Mouse (Mus musculus) testis, postnatal 10 days (tissue): ENCODE measurements around the gene Hist1h2an.
"Not testable (repeated sequence)": the region's sequence is repeated elsewhere in the genome, so short reads cannot be mapped to it uniquely, and the experiment has no call there.

ENCODE experiments used
- DNase-seq: peaks from one replicate; pipeline ENCODE4 v3.0.0; 2021; ENCODE audit warnings: low spot score

The Hist1h2an gene

GRCm38 (mm10) chr13:21783255-21783617 is 3.8 kb downstream of the Hist1h2an start, which contains the start of gene Hist1h3i:
Hist1h3i (minus strand) TSS chr13:21783370.
- no peak for DNase-seq

DNA sequence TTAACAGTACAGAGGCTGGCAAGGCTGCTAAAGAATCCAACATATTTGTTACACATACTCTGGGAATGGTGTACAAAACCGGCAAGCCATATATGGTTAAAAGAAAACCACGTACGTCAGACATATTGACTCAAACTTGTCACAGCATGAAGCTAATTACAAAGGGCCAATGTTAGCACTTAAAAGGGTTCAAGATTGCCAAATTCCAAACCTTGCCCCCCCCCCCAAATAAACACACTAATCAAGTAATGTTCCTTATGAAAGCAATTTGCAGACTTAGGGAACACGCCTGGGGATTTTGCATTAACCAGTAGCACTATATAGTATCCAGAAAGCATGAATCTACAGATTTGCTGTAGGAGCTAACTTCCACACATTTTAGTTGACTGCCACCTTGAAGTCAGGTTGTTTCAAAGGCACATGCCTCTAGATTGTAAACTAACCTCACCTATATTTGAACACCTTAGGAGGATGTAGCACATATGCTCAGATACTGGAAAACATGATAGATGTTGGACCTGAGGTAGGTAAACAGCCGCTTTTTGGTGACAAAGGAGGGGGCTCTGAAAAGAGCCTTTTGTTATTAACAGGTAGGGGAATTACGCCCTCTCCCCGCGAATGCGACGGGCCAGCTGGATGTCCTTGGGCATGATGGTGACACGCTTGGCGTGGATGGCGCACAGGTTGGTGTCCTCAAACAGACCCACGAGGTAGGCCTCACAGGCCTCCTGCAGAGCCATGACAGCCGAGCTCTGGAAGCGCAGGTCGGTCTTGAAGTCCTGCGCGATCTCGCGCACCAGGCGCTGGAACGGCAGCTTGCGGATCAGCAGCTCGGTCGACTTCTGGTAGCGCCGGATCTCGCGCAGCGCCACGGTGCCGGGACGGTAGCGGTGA is 4.4 kb downstream of the Hist1h2an start:
- DNase-seq: not testable (repeated sequence)

- no peak for DNase-seq
Observed at GRCm38 (mm10) chr13:21781639-21782038, 5.4 kb downstream of the Hist1h2an start.

- DNase-seq: no peak
Observed at GRCm38 (mm10) chr13:21781021-21781555, 5.9 kb downstream of the Hist1h2an start.

- DNase-seq: peak; percentile 77
Observed at GRCm38 (mm10) chr13:21779767-21780731, 7.0 kb downstream of the Hist1h2an start, which contains the start of gene Hist1h1b. Hist1h1b (minus strand) TSS chr13:21780625.

DNA sequence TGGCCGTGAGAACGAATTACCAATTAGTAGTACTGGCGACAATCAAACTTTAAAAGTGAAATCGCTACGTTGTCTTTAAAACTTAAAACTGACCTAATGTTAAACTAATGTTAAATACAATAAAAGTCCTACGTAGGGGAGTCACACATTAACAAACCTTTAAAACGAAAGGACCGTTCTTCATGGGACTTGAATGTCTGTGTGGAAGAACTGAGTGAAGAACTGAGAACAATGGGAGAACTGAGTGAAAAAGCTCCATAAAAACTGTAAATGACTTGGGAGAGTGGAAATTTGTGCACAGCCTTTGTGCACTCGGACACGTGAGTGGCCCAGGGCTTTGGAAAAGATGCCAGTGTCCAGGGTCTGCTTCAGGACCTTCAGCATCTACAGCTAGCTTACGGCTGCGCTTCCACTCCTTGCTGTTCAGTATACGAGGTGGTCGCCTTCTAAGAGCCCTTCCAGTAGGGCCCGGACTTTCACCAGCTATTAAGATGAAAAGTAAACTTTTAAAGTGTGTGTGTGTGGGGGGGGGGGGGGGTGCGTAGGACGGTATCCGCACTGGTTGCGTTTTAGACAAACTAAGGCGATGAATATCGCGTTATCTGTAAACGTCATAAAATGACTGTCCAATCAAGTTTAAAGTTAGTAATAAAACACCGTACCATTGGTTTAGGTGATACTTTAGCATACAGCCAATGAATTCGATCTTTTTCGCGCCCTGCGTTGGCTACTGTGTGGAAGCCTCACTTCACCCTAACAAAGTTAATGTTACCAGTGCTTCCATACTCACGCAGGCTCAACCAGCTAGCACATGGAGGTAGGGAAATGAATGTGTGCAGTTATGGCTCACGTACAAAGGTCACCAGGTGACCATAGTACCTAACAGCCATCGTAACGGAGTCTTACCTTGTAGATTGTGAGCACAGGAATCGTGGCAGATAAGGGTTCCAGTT is 7.9 kb downstream of the Hist1h2an start:
- peak; percentile 72 for DNase-seq

GRCm38 (mm10) chr13:21755707-21756106 is 31.3 kb downstream of the Hist1h2an start:
- no peak for DNase-seq

- DNase-seq: not testable (repeated sequence)
Observed at GRCm38 (mm10) chr13:21754294-21755001, 32.6 kb downstream of the Hist1h2an start.

- DNase-seq: peak; percentile 55
Observed at GRCm38 (mm10) chr13:21753524-21754285, 33.3 kb downstream of the Hist1h2an start, which contains the start of the genes Hist1h2ak and Hist1h2bn. Hist1h2ak (minus strand) TSS chr13:21753827. Hist1h2bn (plus strand) TSS chr13:21754123.

DNA sequence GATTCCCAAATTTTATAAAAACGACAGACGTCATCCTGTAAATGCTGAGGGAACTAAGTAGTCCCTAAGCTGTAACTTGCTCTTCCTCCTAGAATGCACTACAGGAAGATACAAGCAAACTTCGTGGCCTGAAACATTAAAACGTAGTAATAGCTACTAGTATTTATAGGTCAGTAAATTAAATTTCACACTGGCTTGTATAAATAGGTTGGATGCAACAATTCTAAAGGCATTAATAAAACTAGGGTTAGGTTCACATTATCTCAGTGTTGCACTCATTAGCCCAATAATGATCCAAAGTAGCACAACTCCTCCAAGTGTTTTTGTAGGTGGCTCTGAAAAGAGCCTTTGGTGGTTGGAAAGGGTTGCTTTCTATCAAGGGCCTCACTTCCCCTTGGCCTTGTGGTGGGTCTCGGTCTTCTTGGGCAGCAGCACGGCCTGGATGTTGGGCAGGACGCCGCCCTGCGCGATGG is 33.9 kb downstream of the Hist1h2an start:
- no peak for DNase-seq

DNA sequence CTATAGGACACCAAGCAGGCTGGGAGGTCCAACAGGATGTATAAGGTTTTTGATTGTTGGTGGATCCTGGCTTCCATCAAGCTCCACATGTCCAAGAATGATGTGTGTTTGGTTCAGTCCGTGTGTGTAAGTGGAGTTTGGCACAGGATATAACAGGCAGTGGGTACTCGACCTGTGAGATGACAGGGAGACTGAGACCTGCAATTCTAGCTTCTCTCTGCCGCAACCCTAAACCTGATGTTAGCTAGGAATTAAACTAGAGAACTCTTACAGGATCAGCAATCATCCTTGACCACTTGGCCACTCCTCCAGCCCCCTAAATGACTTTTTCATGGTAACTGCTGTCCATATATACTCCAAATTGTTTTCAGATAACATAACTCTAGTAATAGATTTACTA is 34.7 kb downstream of the Hist1h2an start:
- DNase-seq: no peak

GRCm38 (mm10) chr13:21751827-21752226 is 35.2 kb downstream of the Hist1h2an start:
- no peak for DNase-seq

GRCm38 (mm10) chr13:21751417-21751816 is 35.6 kb downstream of the Hist1h2an start:
- DNase-seq: no peak

GRCm38 (mm10) chr13:21750159-21751017 is 36.6 kb downstream of the Hist1h2an start, which contains the start of gene Hist1h4k:
Hist1h4k (minus strand) TSS chr13:21750505.
- peak; percentile 92 for DNase-seq

DNA sequence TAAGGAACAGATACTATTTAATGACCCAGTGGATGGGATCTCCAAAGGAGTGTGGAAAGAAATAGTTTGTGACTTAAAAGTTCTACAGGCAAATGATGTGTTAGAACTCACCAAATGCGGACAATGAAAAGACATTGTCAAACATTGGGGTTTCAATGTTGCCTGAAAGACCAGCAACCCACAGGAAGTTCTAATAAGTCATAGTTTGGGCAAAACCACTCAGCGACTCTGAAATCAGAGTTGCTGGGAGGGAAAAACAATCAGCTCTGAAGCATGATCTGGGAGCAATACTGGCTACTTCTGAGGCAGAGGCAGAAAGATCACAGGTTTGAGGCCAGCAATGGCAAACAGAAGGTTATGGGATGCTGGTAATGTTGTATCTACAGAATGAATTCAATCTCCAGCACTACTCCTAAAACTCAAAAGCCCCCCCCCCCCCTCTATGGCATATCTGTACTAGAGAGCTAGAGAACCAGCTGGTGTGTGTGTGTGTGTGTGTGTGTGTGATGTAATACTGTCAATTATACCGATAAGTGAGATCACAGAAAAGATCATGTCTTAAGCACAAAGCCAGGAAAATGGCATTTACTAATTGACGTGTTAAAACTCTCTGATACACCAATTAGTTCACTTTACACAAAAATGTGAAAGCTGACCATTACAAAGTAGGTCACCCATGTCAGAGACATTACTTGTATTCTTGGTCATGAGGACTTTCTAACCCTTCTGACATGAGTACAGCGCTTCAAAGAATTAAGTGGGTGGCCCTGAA is 37.4 kb downstream of the Hist1h2an start:
- no peak for DNase-seq

DNA sequence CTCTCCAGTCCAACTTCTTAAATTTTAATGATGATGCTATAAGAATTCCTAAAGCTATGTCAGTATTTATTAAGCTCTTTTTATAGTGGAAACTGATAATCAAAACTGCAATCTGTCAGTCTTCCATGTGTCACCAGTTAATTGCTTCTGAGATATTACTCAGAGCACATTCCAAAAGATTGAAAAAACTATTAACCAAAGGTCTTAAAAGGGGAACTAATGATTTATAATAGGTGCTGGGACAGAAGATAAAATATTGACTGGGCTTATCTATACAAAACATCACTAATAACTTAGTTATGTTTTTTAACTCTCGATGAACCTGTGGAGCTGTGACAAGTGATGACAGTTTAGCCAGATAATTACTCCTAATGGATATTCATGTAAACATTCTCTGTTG is 42.0 kb downstream of the Hist1h2an start:
- DNase-seq: no peak
